Mouse (Mus musculus) stomach, postnatal 0 days (tissue): ENCODE measurements around the gene Slc6a16. TPM values are rescaled to one million over a fixed set of nuclear protein-coding genes. Genes with fewer than 3 reads are reported as not detected.

Experiments
- ATAC-seq: fragments of 200-750 bp; cut with Nextera tagmentation; 2 replicates; pipeline ENCODE4 v1.8.0; 2017; ENCODE audit not compliant: low FRiP score, low TSS enrichment
- DNase-seq: peaks from one replicate; pipeline ENCODE4 v3.0.0-alpha.2; 2016; ENCODE audit warnings: low spot score
- H3K27ac ChIP-seq: fragments of 300-500 bp; sonication (generic); replicated peaks from 2 replicates; pipeline ENCODE4 v1.5.1; 2014; ENCODE audit warnings: mild to moderate bottlenecking, control low read depth
- H3K27me3 ChIP-seq: fragments of 300-500 bp; sonication (generic); 2 replicates; pipeline ENCODE4 v1.6.1; 2014; ENCODE audit warnings: low read length; ENCODE audit not compliant: control insufficient read depth, insufficient read depth
- H3K36me3 ChIP-seq: fragments of 300-500 bp; sonication (generic); 2 replicates; pipeline ENCODE4 v1.6.1; 2014; ENCODE audit warnings: low read length, mixed read lengths; ENCODE audit not compliant: control insufficient read depth, insufficient read depth
- H3K4me1 ChIP-seq: fragments of 300-500 bp; sonication (generic); replicated peaks from 2 replicates; pipeline ENCODE4 v1.6.1; 2014; ENCODE audit warnings: antibody characterized with exemption; ENCODE audit not compliant: control insufficient read depth, insufficient read depth
- H3K4me2 ChIP-seq: fragments of 300-500 bp; sonication (generic); replicated peaks from 2 replicates; pipeline ENCODE4 v1.6.1; 2014; ENCODE audit warnings: low read depth, mild to moderate bottlenecking, control low read depth, moderate library complexity
- H3K4me3 ChIP-seq: fragments of 300-500 bp; sonication (generic); 2 replicates; pipeline ENCODE4 v1.5.1; 2014; ENCODE audit warnings: low read depth, low read length, control low read depth
- H3K9ac ChIP-seq: fragments of 300-500 bp; sonication (generic); 2 replicates; pipeline ENCODE4 v1.6.1; 2014; ENCODE audit warnings: mild to moderate bottlenecking, low read length, control low read depth, mixed read lengths
- H3K9me3 ChIP-seq: fragments of 300-500 bp; sonication (generic); 2 replicates; pipeline ENCODE4 v1.6.1; 2016; ENCODE audit warnings: low read length; ENCODE audit not compliant: control insufficient read depth
- CTCF ChIP-seq: IDR thresholded peaks from 2 replicates; pipeline ENCODE4 v1.5.1; 2016; ENCODE audit warnings: antibody characterized with exemption, low read depth, mild to moderate bottlenecking, moderate library complexity
- EP300 ChIP-seq: optimal IDR thresholded peaks from 2 replicates; pipeline ENCODE3; 2016; ENCODE audit warnings: antibody characterized with exemption
- WGBS: fragments of 180-500 bp; shearing (Covaris S2); extraction: QIAGEN DNeasy Blood & Tissue Kit; methylation state at CpG from one replicate; pipeline ENCODE4 v1.1.7; 2014; 5-methylcytosine and 5-hydroxymethylcytosine counted together
- polyA plus RNA-seq: library from polyadenylated mRNA; unstranded; fragments of >200 nt; fragmentation: Nextera tagmentation; extraction: Ambion mirVana; gene quantifications from 2 replicates; pipeline ENCODE4 v1.2.1, GENCODE M21; 2015

Gene Slc6a16
- polyA plus RNA-seq, 1 experiment from 2014 or later = 0.07 TPM

DNA sequence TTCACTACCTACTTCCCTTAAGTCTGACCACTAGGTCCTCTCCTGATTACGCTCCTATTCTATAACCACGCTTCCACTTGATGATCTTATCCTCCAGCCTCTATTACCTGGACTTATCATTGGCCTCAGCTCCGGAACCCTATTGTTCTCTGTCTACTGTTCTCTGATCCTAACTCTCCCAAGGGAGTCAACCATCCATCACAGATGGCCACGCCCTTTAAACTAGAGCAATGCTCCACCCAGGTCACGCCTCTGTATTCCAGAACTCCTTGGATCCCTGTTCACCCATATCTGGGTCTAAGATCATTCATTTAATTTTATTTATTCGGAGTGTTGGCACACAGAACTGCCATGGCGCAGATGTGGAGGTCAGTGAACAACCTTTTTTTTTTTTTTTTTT is 28.5 kb upstream of the Slc6a16 start:
- H3K36me3 ChIP-seq = no peaks in the 10 kb centered on the region
- ATAC-seq = 0 out of 2 replicates have a peak, but pooled peaks have one; percentile 15
- WGBS = 61% methylated on average over 7 of the region's 7 CpGs
- H3K9me3 ChIP-seq = no peaks in the 10 kb centered on the region
- H3K27me3 ChIP-seq = no peaks in the 10 kb centered on the region
- H3K9ac ChIP-seq = no peak overlapping the region
- no peak for TF ChIP-seq CTCF
- no peak for TF ChIP-seq EP300
- no peak for DNase-seq
- H3K4me3 ChIP-seq = no peak overlapping the region
- peak overlapping the region; percentile 20; the same call in 1 of the 2 replicates for H3K4me2 ChIP-seq
- no peaks in the 10 kb centered on the region; the same call in 1 of the 2 replicates for H3K4me1 ChIP-seq
- no peak overlapping the region for H3K27ac ChIP-seq

DNA sequence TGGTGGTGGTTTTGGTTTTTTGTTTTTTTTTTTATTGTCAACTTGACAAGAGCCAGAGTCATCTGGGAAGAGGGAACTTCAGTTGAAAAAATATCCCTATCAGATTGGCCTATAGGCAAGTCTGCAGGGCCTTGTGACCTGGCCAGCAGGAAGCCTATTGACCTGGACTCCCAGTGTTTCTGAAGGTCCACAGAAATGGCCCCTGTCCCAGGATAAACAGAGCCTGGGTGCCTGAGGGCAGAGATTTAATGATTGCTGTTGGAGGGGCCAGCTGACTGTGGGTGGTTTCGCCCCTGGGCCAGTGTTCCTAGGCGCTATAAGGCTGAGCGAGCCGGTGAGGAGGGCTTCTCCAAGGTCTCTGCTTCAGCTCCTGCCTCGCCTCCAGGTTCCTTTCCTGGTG is 27.2 kb upstream of the Slc6a16 start:
- ATAC-seq (no peak), DNase-seq (no peak)
- Histone ChIP-seq H3K4me2 (no peak overlapping the region), H3K4me3 (no peak overlapping the region), H3K9ac (no peak overlapping the region), H3K27me3 (no peaks in the 10 kb centered on the region), H3K27ac (no peak overlapping the region), H3K4me1 (no peaks in the 10 kb centered on the region; the same call in 1 of the 2 replicates), H3K9me3 (no peaks in the 10 kb centered on the region), H3K36me3 (no peaks in the 10 kb centered on the region)
- TF ChIP-seq CTCF = no peak
- no peak for TF ChIP-seq EP300
- WGBS = 69% methylated on average over 5 of the region's 5 CpGs

DNA sequence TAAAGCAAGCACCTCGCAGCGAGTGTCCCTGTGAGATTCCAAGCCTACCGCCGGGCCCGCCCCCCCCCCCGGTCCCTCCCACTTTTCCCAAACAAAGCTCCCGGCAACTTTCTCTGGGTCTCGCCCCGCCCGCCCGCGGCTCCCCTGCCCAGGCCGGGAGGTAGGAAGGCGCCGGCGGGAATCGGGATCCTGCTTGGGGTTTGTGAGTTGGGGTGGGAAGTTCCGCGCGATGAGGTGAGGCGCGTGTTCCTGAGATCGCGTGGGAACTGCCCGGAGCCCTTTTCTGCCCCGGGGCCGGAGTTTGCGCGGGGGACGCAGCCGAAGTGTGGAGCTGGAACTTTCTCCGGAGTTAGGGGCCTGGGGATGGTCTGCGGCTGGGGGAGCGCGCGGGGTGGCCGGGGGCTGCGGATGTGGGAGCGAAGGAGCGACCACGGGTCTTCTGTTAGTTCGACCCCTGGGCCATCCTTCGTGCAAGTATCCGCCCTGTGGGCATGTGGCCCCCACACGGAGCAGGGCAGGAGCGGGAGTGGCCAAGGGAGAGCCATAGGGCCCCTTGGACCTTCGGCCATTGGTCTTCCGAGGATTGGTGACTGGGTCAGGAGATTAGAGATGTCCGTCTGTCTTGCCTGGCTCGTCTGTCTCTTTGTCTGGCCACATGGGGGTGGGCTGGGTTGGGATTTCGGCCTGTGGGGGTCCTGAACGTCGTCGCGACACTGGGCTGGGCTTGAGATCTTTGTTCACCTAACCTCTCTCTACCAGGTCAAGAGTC is 25.0 kb upstream of the Slc6a16 start, which contains the start of gene Tead2:
Tead2 (plus strand) TSS at position 81 of the 769 bp plus-strand sequence.
- 1% methylated on average over 54 of the region's 55 CpGs for WGBS
- DNase-seq = peak; percentile 77

DNA sequence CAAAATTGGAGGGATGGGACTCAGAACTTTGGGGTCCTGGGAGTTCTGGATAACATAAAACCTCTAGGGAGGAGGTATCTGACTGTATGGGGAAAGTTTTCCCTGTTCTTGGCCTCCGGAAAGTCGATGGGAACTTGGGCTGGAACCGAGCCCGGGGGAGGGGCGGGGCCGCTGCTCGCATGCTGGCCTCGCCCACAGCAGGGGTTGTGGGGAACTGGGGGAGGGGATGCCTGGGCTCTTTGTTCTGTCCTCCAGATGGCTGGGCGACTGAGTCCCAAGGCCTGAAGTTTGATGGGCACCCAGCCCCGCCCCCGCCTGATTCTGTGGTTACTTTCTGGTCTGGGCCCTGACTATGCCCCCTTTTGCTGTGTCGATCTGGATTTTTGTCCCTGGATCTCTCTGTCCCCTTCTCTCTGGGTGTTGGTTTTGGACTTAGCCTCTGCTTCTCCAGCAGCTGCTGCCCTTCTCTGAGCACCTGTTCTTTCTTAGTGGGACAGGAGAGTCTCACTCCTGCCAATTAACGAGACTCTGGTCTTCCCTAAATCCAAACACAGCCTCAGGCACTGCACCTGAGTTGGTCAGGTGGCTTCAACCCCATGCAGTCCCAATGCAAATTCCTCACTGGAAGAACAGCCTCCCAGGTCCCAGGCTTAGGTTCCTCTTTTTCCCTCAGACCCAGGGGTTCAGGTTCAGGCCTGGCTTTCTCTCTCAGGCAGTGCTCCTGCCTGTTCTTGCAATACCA is 24.3 kb upstream of the Slc6a16 start:
- 3% methylated on average over 13 of the region's 13 CpGs for WGBS
- no peaks in the 10 kb centered on the region for H3K9me3 ChIP-seq
- H3K9ac ChIP-seq = peak overlapping the region; percentile 86
- H3K4me2 ChIP-seq = peak overlapping the region; percentile 95
- ATAC-seq (peak; percentile 28; the same call in 1 of the 2 replicates), DNase-seq (peak; percentile 73)
- no peak for TF ChIP-seq CTCF
- TF ChIP-seq EP300 = no peak
- H3K36me3 ChIP-seq = peaks cover 8% of the 10 kb centered on the region
- H3K27me3 ChIP-seq = no peaks in the 10 kb centered on the region
- H3K4me3 ChIP-seq = peak overlapping the region; percentile 69
- H3K27ac ChIP-seq = peak overlapping the region; percentile 84
- H3K4me1 ChIP-seq = no peaks in the 10 kb centered on the region; the same call in 1 of the 2 replicates

More for the DNA sequence above, 25.0 kb upstream of the Slc6a16 start, which contains the start of gene Tead2:
- TF ChIP-seq CTCF = no peak
- TF ChIP-seq EP300 = no peak
- Histone ChIP-seq H3K36me3 (peaks cover 8% of the 10 kb centered on the region), H3K27me3 (no peaks in the 10 kb centered on the region), H3K27ac (peak within 1 kb of the TSS; percentile 84), H3K4me1 (no peaks in the 10 kb centered on the region; the same call in 1 of the 2 replicates), H3K9ac (peak within 1 kb of the TSS; percentile 86), H3K4me3 (peak within 1 kb of the TSS; percentile 69), H3K9me3 (no peaks in the 10 kb centered on the region), H3K4me2 (peak within 1 kb of the TSS; percentile 95)
- peak; percentile 21; the same call in 1 of the 2 replicates for ATAC-seq

DNA sequence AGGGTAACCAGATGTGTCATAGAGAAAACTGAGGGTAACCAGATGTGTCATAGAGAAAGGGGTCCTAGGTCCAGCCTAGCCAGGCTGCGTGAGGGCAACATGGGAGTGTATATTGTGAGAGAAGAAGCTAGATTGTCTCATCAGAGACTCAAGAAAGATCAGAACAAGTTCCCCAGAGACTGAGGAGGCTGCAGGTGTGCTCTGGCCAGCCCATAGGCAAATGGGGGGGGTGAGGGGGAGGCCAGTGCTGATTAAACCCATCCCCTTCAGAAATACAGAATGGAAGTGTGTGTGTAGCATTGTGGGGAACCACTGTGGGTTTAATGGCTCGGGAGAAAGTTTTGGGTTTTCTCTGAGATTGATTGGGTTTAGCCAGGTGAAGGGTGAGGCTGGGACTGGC is 19.2 kb upstream of the Slc6a16 start:
- no peaks in the 10 kb centered on the region for H3K9me3 ChIP-seq
- H3K4me1 ChIP-seq = no peaks in the 10 kb centered on the region
- peaks cover 23% of the 10 kb centered on the region for H3K36me3 ChIP-seq
- TF ChIP-seq EP300 (no peak), CTCF (no peak)
- H3K4me3 ChIP-seq = no peak overlapping the region
- 67% methylated on average over 2 of the region's 2 CpGs for WGBS
- no peaks in the 10 kb centered on the region for H3K27me3 ChIP-seq
- H3K9ac ChIP-seq = no peak overlapping the region
- H3K27ac ChIP-seq = no peak overlapping the region
- DNase-seq = no peak
- H3K4me2 ChIP-seq = no peak overlapping the region
- no peak for ATAC-seq
